Comparison of ENCODE assay signal across 8 mouse cellular contexts in the genomic region with DNA sequence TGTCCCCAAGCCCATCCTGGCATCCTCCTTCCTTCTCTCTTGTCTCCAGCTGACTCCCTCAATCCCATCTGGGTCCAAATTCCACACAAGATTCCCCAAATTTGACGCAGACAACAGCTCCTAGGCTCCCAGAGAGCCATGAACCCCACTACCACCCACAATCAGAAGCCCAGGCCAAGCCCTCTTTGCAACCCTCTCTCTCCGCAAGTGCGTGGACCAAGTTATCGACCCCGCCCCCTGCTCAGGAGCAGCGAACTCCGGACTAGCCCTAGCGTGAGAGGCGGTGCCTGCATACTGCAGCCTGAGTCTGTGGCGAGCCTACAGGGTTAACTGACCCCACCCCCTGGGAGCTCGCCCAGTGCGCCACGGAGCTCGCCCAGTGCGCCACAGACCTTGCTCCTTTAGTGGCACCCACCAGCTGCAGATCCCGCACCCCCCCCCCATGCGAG. TPM values are rescaled to one million over a fixed set of nuclear protein-coding genes. Genes with fewer than 3 reads are reported as not detected.
DNase-seq lines count a peak whose midpoint lies in the region; ATAC-seq and TF ChIP-seq lines count a peak whose summit lies in the region.
"Had no signal": no experiment of that assay in that cellular context is flagged by ENCODE, and none has a peak within 500 bp of the region (broad histone marks: within the 10 kb centered on the region; RNA-seq: fewer than 3 reads in every experiment).

No protein-coding gene starts in this region.

- peak overlapping the region; percentile 91 for H3K4me2 ChIP-seq in hindbrain, embryonic 15.5 days
- peak overlapping the region; percentile 97 for H3K4me2 ChIP-seq in midbrain, embryonic 16.5 days (ENCODE audit: low read length)

- H3K9ac ChIP-seq in hindbrain, embryonic 15.5 days, result peak overlapping the region; percentile 68
- peak overlapping the region; percentile 83 for H3K9ac ChIP-seq in midbrain, embryonic 16.5 days (ENCODE audit: low read depth, low read length)

- WGBS in hindbrain, embryonic 15.5 days, result under 1% methylated on average over 17 of the region's 17 CpGs
- 1% methylated on average over 17 of the region's 17 CpGs for WGBS in midbrain, embryonic 16.5 days

- no peak for TF ChIP-seq CTCF in left cerebral cortex, adult 2 months (IDR thresholded peaks at IDR 0.05)

- DNase-seq in left cerebral cortex, adult 2 months (ENCODE audit: extremely low spot score in 1 of 2, low spot score in 2 of 2), result peak; percentile 22 to 26
- no peak for DNase-seq in left cerebral cortex, adult 18-20 months (ENCODE audit: low spot score in 2 of 2)
- DNase-seq in embryo, embryonic 10.5 days (ENCODE audit: low spot score), result peak; percentile 60
- no peak for DNase-seq in spleen, adult 12 weeks (ENCODE audit: low spot score)
- no peak for DNase-seq in spleen, postnatal 36 days (ENCODE audit: low spot score in 2 of 2)

- peak overlapping the region; percentile 98 for H3K27ac ChIP-seq in left cerebral cortex, adult 2 months
- no peak overlapping the region for H3K27ac ChIP-seq in hindbrain, embryonic 15.5 days (replicated peaks)
- no peak overlapping the region for H3K27ac ChIP-seq in midbrain, embryonic 16.5 days (ENCODE audit: low read length)

- no peak for ATAC-seq in hindbrain, embryonic 15.5 days (ENCODE audit: low FRiP score, low read depth)
- 0 out of 2 replicates have a peak, but pooled peaks have one; percentile 12 for ATAC-seq in midbrain, embryonic 16.5 days

- H3K9me3 ChIP-seq in hindbrain, embryonic 15.5 days, result no peaks in the 10 kb centered on the region
- H3K9me3 ChIP-seq in midbrain, embryonic 16.5 days (replicated peaks; ENCODE audit: control insufficient read depth, low read length, poor library complexity, severe bottlenecking), result no peaks in the 10 kb centered on the region
- H3K9me3 ChIP-seq: megakaryocyte, embryonic 14.5 days had no signal

- peak overlapping the region; percentile 69 for H3K4me3 ChIP-seq in left cerebral cortex, adult 2 months
- H3K4me3 ChIP-seq in hindbrain, embryonic 15.5 days, result peak overlapping the region; percentile 73
- peak overlapping the region; percentile 70 for H3K4me3 ChIP-seq in midbrain, embryonic 16.5 days (ENCODE audit: low read depth, low read length)
- H3K4me3 ChIP-seq: megakaryocyte, embryonic 14.5 days had no signal

- intact Hi-C loops in left cerebral cortex, adult 2 months (cut with DNase I), result loop anchor here (1.0 to 10.0 kb wide), 6 partner anchors 240 to 983 kb away; no protein-coding TSS in a partner anchor

- no peaks in the 10 kb centered on the region for H3K36me3 ChIP-seq in hindbrain, embryonic 15.5 days
- H3K36me3 ChIP-seq in midbrain, embryonic 16.5 days (ENCODE audit: control insufficient read depth, insufficient read depth, low read length), result no peaks in the 10 kb centered on the region

- H3K27me3 ChIP-seq in hindbrain, embryonic 15.5 days, result peaks cover 22% of the 10 kb centered on the region
- peaks cover 14% of the 10 kb centered on the region for H3K27me3 ChIP-seq in midbrain, embryonic 16.5 days (ENCODE audit: control insufficient read depth, insufficient read depth, low read depth, low read length)

- peaks cover 37% of the 10 kb centered on the region for H3K4me1 ChIP-seq in hindbrain, embryonic 15.5 days (replicated peaks)
- peaks cover 17% of the 10 kb centered on the region for H3K4me1 ChIP-seq in midbrain, embryonic 16.5 days (ENCODE audit: control insufficient read depth, insufficient read depth, low read length)

RNA-seq across cellular contexts. Expression of a gene that starts 2.6 kb away (rescaled TPM):
- total RNA-seq in left cerebral cortex, adult 2 months (2021), result 100 to 1,000 TPM; 274 to 277 TPM
- total RNA-seq in left cerebral cortex, adult 18-20 months (2021), result 100 to 1,000 TPM; 190 to 216 TPM
- polyA plus RNA-seq in hindbrain, embryonic 15.5 days (2015; fragmentation: Nextera tagmentation; extraction: Ambion mirVana), result 10.0 and 10.2 TPM in 2 replicates
- polyA plus RNA-seq in midbrain, embryonic 16.5 days (2015; fragmentation: Nextera tagmentation; extraction: Ambion mirVana), result 6.2 and 7.6 TPM in 2 replicates

Comparison
In these comparisons a context has a peak if more than half of its experiments do, and no peak if none do; other contexts are left out.
1. DNase-seq: peak in left cerebral cortex, adult 2 months (2 of 2) and embryo, embryonic 10.5 days (single experiment); none in left cerebral cortex, adult 18-20 months (0 of 2), spleen, adult 12 weeks (single experiment) and spleen, postnatal 36 days (0 of 2).
2. Peak in every context shown above with its lines, with median percentiles within 50 percentile points of each other: H3K4me3 ChIP-seq.